Mouse (Mus musculus) E14TG2a.4 (cell line): ENCODE data around the gene Arrb1.

Experiments
- H3K27me3 ChIP-seq: 2 replicates; pipeline ENCODE4 v1.6.1; 2014; ENCODE audit warnings: low read length, control low read depth; ENCODE audit not compliant: insufficient read depth
- H3K36me3 ChIP-seq: 2 replicates; pipeline ENCODE4 v1.6.1; 2014; ENCODE audit warnings: low read length, control low read depth; ENCODE audit not compliant: insufficient read depth
- H3K4me1 ChIP-seq: replicated peaks from 2 replicates; pipeline ENCODE4 v1.6.1; 2014; ENCODE audit warnings: low read depth, low read length, control low read depth
- H3K4me3 ChIP-seq: replicated peaks from 2 replicates; pipeline ENCODE4 v1.5.1; 2014; ENCODE audit warnings: mild to moderate bottlenecking, low read length
- H3K9me3 ChIP-seq: 2 replicates; pipeline ENCODE4 v1.6.1; 2014; ENCODE audit warnings: low read length, control low read depth
- CTCF ChIP-seq: conservative IDR thresholded peaks from 2 replicates; pipeline ENCODE4 v1.5.1; 2014; ENCODE audit warnings: low read length
- NANOG ChIP-seq: IDR thresholded peaks from 2 replicates; pipeline ENCODE4 v1.6.1; 2014; ENCODE audit warnings: borderline replicate concordance, low read length, mixed read lengths
- POU5F1 ChIP-seq: IDR thresholded peaks from 2 replicates; pipeline ENCODE4 v1.6.1; 2014; ENCODE audit warnings: low read length, borderline replicate concordance

Gene Arrb1

DNA sequence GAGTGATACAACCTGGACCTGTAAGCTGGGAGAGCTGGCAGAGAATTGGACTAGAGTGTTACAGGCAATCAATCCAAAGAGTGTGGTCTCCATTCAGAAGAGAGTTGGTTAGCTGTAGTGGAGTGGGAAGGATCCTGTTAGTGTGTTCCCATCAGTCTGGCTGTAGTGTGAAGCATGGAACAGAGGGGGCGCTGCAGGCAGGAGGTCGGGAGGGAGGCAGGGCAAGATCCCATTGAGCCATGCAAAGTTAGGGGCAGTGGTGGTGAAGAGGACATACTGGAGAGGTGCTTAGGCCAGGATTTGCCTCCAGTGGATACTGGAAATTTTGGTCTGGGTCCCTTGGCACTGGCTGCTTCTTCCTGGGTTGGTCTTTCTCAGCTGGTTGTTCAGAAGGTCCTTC is 83.0 kb downstream of the Arrb1 start:
- no peak overlapping the region for H3K4me3 ChIP-seq
- no peaks in the 10 kb centered on the region for H3K36me3 ChIP-seq
- H3K4me1 ChIP-seq = no peaks in the 10 kb centered on the region
- peaks cover 55% of the 10 kb centered on the region for H3K27me3 ChIP-seq
- TF ChIP-seq CTCF (peak; percentile 31), POU5F1 (no peak)
- H3K9me3 ChIP-seq = 0 out of 2 replicates have a peak, but pooled peaks cover 6% of the 10 kb centered on the region

DNA sequence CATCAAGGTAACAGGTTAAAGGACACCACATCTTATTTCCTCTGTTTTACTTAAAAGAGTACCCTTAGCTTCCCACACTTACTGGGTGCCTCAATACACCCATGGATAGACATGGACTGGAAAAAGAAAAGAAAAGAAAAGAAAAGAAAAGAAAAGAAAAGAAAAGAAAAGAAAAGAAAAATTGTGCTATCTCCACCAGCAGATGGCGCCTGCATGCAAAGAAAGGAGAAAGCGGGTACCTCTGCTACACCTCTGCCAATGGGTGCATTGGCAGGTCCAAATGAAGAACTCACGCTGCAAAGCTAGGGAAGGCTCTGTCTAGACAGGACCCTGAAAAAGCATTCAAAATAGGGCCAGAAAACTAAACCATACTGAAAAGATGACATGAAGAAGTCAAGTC is 83.6 kb downstream of the Arrb1 start:
- TF ChIP-seq POU5F1 (no peak), NANOG (no peak), CTCF (peak; percentile 24)
- peaks cover 61% of the 10 kb centered on the region for H3K27me3 ChIP-seq
- H3K4me3 ChIP-seq = no peak overlapping the region

DNA sequence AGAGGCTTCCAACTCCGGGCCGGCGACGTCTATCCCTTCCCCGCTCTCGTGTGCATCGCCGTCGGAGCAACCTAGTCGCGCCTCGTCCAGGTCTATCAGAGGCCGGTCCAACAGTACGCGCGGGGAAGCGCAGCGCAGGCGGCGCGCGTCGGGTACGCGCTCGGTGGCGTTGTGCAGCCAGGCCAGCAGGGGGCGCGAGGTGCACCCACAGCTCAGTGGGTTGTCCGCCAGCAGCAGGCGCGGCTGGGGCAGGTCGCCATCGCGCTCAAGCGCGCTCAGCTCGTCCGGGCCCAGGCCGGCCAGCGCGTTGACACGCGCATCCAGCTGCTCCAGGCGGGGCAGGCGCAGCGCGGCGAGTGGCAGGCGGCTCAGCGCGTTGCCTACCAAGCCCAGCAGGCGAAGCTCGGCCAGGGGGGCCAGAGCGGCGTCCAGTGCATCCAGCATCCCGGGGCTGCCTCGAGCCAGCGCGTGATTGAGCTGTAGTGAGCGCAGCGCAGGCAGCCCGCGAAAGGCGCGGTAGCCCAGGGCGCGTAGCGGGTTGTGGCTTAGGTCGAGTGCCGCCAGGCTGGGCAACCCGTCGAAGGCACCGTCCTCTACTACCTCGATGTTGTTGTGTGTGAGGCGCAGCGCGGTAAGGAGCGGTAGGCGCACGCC is 90.6 kb downstream of the Arrb1 start:
- Histone ChIP-seq H3K27me3 (peaks cover 97% of the 10 kb centered on the region), H3K36me3 (no peaks in the 10 kb centered on the region), H3K9me3 (no peaks in the 10 kb centered on the region), H3K4me1 (peaks cover 15% of the 10 kb centered on the region), H3K4me3 (peak overlapping the region; percentile 80)
- TF ChIP-seq NANOG = no peak
- TF ChIP-seq POU5F1 = no peak
- no peak for TF ChIP-seq CTCF

More for the DNA sequence above, 83.6 kb downstream of the Arrb1 start:
- H3K9me3 ChIP-seq = 0 out of 2 replicates have a peak, but pooled peaks cover 6% of the 10 kb centered on the region
- no peaks in the 10 kb centered on the region for H3K36me3 ChIP-seq
- no peaks in the 10 kb centered on the region for H3K4me1 ChIP-seq

GRCm38 (mm10) chr7:99626376-99627270 is 91.4 kb downstream of the Arrb1 start, which contains the start of gene Tpbgl:
Gene Tpbgl (minus strand): TSS chr7:99627103.
- peaks cover 15% of the 10 kb centered on the region for H3K4me1 ChIP-seq
- peaks cover 97% of the 10 kb centered on the region for H3K27me3 ChIP-seq
- peak within 1 kb of the TSS; percentile 80 for H3K4me3 ChIP-seq
- H3K36me3 ChIP-seq = no peaks in the 10 kb centered on the region
- TF ChIP-seq NANOG = no peak
- no peak for TF ChIP-seq CTCF
- no peak for TF ChIP-seq POU5F1
- H3K9me3 ChIP-seq = no peaks in the 10 kb centered on the region

- Histone ChIP-seq H3K9me3 (no peaks in the 10 kb centered on the region), H3K36me3 (no peaks in the 10 kb centered on the region), H3K4me3 (peak overlapping the region; percentile 80), H3K27me3 (peaks cover 95% of the 10 kb centered on the region), H3K4me1 (peaks cover 15% of the 10 kb centered on the region)
- TF ChIP-seq CTCF (no peak), POU5F1 (no peak), NANOG (no peak)
Observed at GRCm38 (mm10) chr7:99627366-99627765, 92.1 kb downstream of the Arrb1 start.

DNA sequence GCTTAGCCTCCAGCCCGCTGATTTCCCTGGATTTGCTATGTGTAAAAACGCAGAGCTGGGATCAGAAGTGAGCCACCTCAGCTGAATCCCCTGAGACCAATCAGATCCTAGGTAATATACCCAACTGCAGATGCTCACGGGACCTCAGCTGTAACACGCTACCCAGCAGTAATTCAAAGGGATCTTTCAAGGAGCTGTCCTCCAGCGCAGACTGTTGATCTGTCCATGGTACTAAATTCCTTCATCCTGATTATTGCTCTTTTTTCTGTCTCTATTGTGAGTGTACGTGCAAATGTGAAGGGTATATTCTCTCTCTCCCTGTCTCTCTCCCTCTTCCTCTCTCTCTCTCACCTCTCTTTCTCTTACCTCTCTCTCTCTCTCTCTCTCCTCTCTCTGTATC is 97.0 kb downstream of the Arrb1 start:
- Histone ChIP-seq H3K27me3 (peaks cover 74% of the 10 kb centered on the region), H3K36me3 (no peaks in the 10 kb centered on the region), H3K4me3 (no peak overlapping the region), H3K4me1 (peaks cover 7% of the 10 kb centered on the region), H3K9me3 (no peaks in the 10 kb centered on the region)
- TF ChIP-seq POU5F1 (no peak), CTCF (no peak), NANOG (no peak)

DNA sequence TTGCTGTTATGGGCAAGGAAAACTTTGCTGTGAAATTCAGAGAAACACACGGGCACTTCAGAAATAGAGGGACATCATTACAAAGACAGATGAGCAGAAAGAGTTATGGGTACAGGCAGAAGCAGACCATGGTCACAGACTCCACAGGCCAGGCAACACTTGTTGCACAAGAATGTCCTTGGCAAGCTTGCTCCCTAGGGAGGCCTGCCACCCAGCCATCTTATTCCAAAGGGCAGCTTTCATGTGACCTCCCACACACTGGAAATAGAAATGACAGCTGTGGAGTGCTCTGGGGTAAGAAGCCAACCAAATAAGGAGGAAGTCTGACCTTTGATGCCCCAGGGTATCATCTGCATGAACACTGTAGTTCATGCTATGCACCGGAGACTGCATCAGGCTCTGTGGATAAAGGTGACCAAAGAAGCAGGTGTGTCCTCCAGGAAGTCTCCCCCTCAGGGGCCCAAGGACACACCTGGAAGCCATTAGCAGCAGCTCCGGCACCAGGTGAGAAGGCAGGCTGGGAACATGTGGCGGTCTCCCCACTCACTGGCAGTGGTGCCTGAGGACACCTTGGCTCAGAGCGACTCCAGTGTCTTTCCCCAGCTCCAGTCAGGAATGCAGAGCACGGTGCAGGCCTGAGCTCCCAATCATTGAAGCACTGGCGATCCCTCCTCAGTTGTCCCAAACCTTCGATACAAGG is 98.8 kb downstream of the Arrb1 start:
- no peaks in the 10 kb centered on the region for H3K4me1 ChIP-seq
- H3K27me3 ChIP-seq = peaks cover 59% of the 10 kb centered on the region
- H3K4me3 ChIP-seq = no peak overlapping the region
- TF ChIP-seq NANOG = no peak
- no peak for TF ChIP-seq CTCF
- TF ChIP-seq POU5F1 = no peak
- no peaks in the 10 kb centered on the region for H3K9me3 ChIP-seq
- H3K36me3 ChIP-seq = no peaks in the 10 kb centered on the region

GRCm38 (mm10) chr7:99641245-99641644 is 106.0 kb downstream of the Arrb1 start:
- Histone ChIP-seq H3K4me1 (peaks cover 46% of the 10 kb centered on the region), H3K27me3 (peaks cover 27% of the 10 kb centered on the region), H3K9me3 (no peaks in the 10 kb centered on the region), H3K4me3 (no peak overlapping the region), H3K36me3 (no peaks in the 10 kb centered on the region)
- TF ChIP-seq CTCF = no peak
- TF ChIP-seq NANOG = no peak
- TF ChIP-seq POU5F1 = no peak
